Mouse (Mus musculus): Measurements from ENCODE around the gene Cd82.

The Cd82 gene

GRCm38 (mm10) chr2:93461869-93462714 lies 848 bp downstream of the Cd82 start:
- peak; percentile 51 to 64 for DNase-seq

- DNase-seq = no peak
Observed at GRCm38 (mm10) chr2:93460786-93461469, 2.0 kb downstream of the Cd82 start.

- DNase-seq = no peak
Observed at GRCm38 (mm10) chr2:93459208-93459920, 3.6 kb downstream of the Cd82 start.

- no peak for DNase-seq
Observed at GRCm38 (mm10) chr2:93458332-93459207, 4.4 kb downstream of the Cd82 start.

DNA sequence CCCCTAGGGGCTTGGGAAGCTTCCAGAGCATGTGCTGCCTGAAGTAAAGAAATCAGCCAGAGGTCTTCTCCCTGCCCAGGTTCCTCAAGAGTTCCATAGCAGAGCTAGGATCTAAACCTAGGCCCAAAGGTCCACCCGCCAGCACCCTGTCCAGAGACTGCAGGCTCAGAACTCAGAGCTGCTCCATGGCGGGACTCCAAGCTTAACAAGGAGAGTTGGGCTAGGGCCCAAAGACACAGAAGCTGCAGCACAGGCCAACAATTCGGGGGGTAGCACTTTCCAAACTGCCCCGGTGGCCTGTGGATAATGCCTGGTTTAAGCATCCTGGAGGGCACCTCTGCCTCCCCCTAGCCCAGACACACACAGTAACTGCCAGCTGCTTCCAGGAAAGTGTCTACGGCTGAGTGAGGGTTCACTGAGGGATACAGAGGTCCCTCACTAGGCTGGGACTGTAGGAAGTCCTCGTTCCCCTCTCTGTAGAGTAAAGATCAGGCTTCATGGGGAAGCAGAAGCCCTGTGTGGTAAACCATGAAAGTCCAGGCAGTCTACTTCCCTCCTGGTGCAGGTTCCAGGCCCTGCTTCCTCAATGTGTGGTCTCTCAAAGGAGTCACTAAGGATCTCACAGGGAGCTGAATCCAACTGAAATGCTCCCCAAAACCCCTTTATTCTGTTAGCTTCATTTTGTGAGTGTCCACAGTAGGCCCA lies 5.4 kb downstream of the Cd82 start:
- DNase-seq = no peak

DNA sequence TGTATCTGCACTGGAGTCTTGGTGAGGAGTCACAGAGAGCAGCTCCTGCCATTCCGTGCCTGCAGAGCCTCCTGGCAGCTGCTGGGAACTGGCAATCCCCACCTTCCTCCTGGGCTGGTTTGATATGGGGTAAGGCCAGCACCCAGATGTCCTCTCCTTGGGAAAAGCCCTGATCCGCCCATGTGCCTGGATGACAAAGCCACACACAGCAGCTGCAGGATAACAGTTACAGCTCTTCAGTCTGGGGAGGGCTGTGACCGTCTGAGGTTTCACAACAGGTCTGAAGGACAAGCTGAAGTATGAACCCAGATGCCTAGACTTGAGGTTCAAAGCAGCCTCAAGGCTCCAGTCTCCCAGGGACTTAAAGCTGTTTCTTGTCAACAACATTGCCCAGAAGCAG lies 6.8 kb downstream of the Cd82 start:
- no peak for DNase-seq

DNA sequence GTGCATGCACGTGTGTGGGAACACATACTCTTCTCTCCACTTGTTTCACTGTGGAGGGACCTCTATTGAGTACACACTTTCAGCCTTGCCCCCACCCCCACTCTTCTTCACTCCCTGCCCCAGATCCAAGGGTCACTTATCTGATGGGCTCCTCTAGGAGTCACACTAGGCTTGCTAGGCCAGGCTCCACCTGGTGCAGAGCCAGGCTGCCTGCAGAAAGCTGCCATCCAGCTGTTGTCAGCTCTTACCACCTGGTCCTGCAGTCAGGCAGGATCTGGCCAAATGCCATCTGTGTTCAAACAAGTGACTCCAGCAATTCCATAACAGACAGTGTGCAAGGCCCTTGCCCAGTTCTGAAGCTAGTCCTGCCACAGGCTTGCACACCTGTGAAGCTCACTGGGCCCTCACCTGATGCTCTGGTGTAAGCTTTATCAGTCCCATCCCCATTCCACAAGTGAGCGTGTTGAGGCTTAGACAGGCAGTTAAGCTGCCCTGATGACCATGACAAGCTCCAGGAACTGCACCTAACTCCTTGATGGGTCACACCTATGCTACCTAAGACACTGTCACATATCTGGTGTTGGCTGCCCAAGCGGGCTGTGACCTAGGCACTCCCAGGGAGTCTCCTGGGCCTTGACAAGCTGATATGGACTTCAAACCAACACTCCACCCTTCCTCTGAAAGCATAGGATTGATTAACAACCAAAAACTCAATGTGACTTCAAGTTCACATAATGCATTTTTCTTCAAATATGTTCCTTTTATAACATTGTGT lies 7.9 kb downstream of the Cd82 start:
- no peak for DNase-seq

- no peak for DNase-seq
Observed at GRCm38 (mm10) chr2:93454334-93454733, 8.6 kb downstream of the Cd82 start.

DNA sequence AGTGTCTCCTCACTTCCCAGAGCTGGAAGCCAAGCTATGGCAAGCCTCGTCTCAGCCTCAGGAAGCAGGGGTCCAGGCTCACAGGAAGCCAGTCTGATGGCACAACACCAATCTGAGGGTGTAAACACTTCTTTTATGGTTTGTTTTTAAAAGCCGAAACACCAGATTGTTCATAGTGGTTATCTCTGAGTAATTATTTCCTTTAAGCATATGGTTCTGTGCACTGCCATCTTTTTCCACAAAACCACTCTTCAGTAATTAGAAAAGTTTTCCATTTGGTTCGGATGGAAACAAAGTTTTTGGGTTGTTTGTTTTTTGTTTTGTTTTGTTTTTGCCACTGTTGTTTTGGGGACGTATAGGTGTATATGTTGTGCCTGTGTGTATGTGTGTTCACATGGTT lies 9.9 kb downstream of the Cd82 start:
- no peak for DNase-seq

GRCm38 (mm10) chr2:93452506-93452905 lies 10.4 kb downstream of the Cd82 start:
- DNase-seq = no peak

GRCm38 (mm10) chr2:93452057-93452456 lies 10.9 kb downstream of the Cd82 start:
- DNase-seq = no peak

- DNase-seq = no peak
Observed at GRCm38 (mm10) chr2:93451219-93451938, 11.6 kb downstream of the Cd82 start.

GRCm38 (mm10) chr2:93450695-93451094 lies 12.2 kb downstream of the Cd82 start:
- DNase-seq = no peak

GRCm38 (mm10) chr2:93449657-93450056 lies 13.3 kb downstream of the Cd82 start:
- DNase-seq = no peak

DNA sequence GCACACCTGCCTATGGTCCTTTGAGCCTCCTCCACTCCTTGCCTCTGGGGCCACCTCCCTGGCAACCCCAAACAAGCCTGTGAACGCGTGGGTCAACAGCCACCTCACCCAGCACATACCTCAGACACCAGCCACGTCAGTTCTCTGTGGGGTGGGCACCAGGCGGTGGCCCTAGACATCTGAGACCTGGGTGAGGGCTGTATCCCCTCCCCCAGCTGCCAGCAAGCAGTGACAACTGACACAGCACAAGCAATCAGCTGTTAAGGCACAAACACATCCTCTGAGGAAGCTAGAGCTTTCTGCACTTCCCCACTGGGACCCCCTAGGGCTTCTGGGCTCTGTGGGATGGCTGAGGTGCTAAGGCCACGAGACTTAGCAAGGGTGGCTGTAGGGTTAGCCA lies 14.2 kb downstream of the Cd82 start:
- DNase-seq = no peak

GRCm38 (mm10) chr2:93447500-93448249 lies 15.3 kb downstream of the Cd82 start:
- no peak for DNase-seq

- DNase-seq = no peak
Observed at GRCm38 (mm10) chr2:93446606-93447353, 16.2 kb downstream of the Cd82 start.

- DNase-seq = no peak
Observed at GRCm38 (mm10) chr2:93445237-93445651, 17.7 kb downstream of the Cd82 start.

GRCm38 (mm10) chr2:93444280-93444679 lies 18.7 kb downstream of the Cd82 start:
- DNase-seq = no peak

All from cerebellum, adult 18-20 months (tissue).